16 mouse cellular contexts compared by ENCODE assay signal in the genomic region with DNA sequence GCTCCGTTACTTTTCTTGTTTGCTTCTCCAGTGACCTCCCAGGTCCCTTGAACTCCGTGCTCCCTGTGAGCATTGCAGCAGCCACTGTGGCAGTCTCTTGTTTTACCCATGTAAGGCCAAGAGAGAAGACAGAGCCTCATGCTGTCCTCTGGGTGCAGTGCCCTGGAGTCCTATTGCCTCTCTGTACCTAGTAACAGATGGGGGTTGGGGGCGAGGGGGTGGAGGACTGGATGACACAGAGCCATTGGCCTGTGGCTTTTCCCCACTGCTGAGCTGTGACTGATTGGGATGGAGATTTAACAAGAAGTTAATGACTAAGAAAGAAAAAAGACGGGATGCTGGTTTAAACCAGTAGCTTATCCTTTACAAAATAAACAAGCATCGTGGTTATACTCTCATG.
"Had no signal": no experiment of that assay in that cellular context is flagged by ENCODE, and none has a peak within 500 bp of the region (broad histone marks: within the 10 kb centered on the region; RNA-seq: fewer than 3 reads in every experiment).

No protein-coding gene starts in this region.

- ATAC-seq: intestine, embryonic 15.5 days had no signal

- H3K27me3 ChIP-seq: intestine, embryonic 15.5 days; liver, embryonic 13.5 days had no signal

- DNase-seq: layer of hippocampus, postnatal 36 days; liver, embryonic 13.5 days; lung, adult 2 months; lung, postnatal 14 days; lung, postnatal 4 days; midbrain, embryonic 14.5 days; right cerebral cortex, adult 18-20 months; right cerebral cortex, postnatal 14 days; right cerebral cortex, postnatal 4 days; thymus, adult 2 months; thymus, postnatal 14 days; thymus, postnatal 4 days had no signal

- H3K4me3 ChIP-seq: intestine, embryonic 15.5 days; left cerebral cortex, adult 2 months; liver, embryonic 13.5 days had no signal

- H3K36me3 ChIP-seq: intestine, embryonic 15.5 days; liver, embryonic 13.5 days had no signal

- H3K9me3 ChIP-seq: intestine, embryonic 15.5 days; liver, embryonic 13.5 days had no signal

- H3K9ac ChIP-seq: intestine, embryonic 15.5 days; liver, embryonic 13.5 days had no signal

- H3K4me1 ChIP-seq: intestine, embryonic 15.5 days; liver, embryonic 13.5 days had no signal

- H3K4me2 ChIP-seq: intestine, embryonic 15.5 days; liver, embryonic 13.5 days; midbrain, embryonic 11.5 days had no signal

- H3K27ac ChIP-seq: intestine, embryonic 15.5 days; left cerebral cortex, adult 2 months; liver, embryonic 13.5 days; stomach, postnatal 0 days had no signal
